Mouse (Mus musculus): ENCODE measurements around the gene Atg2a.
"Not testable (repeated sequence)": the region's sequence is repeated elsewhere in the genome, so short reads cannot be mapped to it uniquely, and the experiment has no call there.

Atg2a gene

DNA sequence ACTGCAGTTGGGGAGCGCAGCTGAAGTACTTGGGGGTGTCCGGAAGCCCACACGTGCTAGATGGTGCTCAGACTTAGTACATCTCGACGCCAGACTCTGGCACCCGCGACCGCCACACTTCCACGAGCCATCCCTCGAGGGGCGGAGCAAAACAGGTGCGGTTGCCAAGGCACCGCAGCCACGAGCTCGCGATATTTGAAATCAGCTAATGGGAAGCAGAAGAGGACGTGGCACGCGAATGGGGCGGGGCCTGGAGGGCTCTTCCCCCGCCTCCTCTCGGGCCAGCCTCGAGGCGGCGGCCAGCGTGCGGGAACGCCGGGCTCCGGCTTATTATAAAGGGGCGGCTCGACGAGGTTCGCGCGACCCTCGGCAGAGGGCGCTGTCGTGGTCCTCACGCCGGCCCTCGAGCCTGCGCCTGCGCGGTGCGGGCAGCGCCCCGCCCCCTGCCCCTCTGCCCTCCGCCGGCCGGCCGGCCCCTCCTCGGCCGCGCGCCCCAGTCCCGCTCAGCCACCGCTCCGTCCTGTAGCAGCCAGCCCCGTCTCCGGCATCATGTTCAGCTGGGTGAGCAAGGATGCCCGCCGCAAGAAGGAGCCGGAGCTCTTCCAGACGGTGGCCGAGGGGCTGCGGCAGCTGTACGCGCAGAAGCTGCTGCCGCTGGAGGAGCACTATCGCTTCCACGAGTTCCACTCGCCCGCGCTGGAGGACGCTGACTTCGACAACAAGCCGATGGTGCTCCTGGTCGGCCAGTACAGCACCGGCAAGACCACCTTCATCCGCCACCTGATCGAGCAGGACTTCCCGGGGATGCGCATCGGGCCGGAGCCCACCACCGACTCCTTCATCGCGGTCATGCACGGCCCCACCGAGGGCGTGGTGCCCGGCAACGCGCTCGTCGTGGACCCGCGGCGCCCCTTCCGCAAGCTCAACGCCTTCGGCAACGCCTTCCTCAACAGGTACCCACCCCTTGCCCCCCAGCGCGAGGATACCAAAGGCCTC lies 35.3 kb downstream of the Atg2a start, which contains the start of gene Ehd1:
Ehd1 (plus strand) TSS at position 300 of the 996 bp plus-strand sequence.
- peak; percentile 99 for DNase-seq (ENCODE audit: low read depth, low spot score)

DNA sequence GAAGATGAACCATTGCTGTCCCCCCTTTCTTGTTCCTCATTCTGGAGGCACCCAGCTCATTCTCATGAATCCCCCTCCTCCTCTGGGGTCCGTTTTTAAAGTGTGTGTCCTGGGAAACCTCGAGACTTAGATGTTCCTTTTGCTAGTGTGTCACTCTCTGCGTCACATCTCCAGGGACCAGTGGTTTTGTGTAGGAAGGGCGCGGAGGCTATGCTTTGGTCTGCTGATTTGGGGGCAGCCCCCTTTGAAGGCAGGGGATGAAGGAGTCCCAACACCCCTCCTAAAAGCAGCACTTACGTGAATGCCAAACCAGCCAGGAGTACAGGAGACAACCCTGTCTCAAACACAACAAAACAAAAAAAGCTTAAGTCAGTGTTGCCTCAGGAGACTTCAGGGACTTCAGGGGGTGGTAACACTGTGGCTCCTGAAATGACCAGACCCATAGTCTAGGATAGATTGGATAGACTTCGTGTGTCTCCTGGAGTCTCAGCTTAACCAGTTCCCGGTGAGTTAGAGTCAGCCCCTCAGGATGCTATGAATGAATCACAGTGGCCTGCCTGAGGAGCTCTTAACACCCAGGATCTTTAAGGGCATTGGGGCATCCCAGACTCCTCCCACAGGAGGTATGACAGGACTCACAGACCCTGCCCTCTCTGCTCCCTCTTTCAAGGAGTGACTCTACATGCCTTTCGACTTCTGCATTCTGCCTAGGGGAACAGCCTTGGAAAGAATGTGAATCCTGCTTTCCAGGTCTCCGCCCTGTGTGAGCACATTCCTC lies 36.4 kb downstream of the Atg2a start:
- peak; percentile 88 for DNase-seq (ENCODE audit: low read depth, low spot score)

DNA sequence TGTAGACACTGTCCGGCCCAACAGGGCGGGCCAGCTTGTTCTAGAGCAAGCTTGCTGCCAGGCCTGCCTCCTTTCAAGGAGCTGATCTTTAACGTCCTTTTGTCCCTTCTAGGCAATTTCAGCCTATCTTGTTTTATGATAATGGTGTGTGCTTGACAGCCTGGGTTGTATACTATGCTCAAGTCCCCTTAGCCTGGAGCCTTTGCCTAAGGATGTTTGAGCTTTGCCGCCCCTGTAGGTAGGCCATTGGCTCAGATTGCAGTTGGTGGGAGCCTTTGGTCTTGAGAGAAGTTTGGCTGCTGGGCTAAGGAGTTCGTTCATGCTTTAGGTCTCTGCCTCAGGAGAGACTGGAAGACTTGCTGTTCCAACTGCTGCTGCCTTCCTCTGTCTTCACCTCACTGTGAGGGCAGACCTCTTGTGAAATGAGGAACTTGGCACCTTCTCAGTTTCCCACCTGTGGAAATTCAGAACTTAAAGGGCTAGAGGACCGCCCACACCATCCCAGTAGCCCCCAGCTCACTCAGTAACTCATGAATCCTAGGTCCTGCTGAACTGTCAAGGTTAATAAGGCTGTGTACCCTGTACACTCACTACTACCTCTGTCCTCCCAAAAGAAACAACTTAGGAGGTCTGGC lies 37.1 kb downstream of the Atg2a start:
- no peak for DNase-seq (ENCODE audit: low read depth, low spot score)

DNA sequence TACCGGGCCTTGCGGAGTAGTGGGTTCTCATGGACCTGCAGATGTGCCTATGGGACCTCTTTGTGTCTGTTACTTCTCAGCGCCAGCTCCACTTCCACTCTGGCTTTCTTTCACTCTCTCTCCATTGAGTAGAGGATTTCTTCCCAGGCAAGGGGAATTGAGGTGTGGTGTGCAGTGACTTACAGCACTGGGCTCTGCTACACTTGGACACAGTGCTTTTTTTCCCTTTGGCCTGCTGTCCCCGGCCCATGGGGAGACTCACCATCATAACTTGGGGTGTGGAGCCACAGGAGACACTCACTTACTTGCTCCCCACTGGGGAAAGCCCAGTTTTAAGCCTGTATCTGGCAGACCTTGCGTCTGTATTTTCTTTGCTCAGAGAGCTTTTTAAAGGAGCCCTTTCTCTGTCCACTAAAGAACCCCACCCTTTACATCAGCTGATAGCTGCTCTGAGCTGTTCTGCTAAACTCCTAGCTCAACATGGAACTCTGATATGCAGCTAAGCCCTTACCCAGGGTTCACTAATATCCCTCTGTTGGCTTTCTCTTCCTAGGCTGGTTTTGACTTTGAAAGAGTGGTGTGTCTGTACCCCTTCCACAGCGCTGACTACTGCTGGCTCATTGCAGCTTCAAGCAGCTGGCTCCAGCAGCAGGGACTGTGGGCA lies 38.1 kb downstream of the Atg2a start:
- no peak for DNase-seq (ENCODE audit: low read depth, low spot score)

DNA sequence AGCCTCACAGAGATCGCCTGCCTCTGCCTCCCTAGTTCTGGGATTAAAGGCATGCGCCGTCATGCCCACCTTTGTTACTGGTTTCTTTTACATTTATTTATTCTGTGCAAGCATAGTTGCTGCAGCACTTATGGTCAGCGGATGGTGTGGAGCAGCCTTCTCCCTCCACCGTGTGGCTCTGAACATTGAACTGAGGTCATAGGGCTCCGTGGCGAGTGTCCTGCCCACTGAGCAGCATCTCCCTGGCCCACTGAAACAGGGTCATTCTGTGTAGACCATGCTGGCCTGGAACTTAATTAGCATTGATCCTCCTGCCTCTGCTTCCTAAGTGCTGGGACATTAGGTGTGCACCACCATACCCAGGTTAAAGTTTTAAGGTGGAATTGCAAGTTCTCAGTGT lies 39.1 kb downstream of the Atg2a start:
- DNase-seq (ENCODE audit: low read depth, low spot score): no peak

DNA sequence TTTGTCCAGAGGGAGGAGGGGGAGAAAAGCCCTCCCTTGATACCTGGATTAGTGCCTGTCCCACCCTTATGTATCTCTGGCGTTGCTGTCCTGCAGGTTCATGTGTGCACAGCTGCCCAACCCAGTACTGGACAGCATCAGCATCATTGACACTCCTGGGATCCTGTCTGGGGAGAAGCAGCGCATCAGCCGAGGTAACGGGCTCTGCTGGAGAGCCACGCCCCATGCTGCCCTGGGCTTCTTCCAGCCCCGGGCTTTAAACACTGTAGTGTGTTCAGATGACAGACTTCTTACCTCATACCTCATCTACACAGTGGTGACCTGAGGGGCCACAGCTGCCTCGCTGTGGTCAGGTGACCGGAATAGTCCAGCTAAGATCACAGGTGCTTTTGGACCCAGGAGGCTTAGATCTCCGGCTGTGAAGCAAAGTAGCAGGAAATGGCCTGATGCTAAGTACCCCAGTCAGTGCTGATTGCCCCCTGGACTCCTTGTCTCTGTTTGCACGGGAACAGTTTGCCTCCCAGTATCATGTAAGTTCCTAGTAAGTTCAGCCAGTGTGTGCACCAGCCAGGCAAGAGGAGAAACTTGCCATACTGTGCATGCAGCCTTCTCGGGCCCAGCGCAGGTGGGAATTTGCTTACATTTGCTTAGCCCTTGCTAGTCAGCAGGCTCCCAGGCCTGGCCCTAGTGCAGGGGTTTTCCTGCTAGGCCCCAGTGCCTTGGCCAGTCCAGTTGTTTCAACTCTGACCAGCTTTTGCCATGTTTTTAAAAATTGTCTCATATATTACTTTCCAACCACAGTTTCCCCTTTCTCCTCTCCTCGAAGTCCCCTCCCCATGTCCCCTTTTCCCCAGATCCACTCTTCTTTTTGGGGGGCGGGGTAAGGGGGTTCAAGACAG lies 39.9 kb downstream of the Atg2a start:
- DNase-seq (ENCODE audit: low read depth, low spot score): no peak

DNA sequence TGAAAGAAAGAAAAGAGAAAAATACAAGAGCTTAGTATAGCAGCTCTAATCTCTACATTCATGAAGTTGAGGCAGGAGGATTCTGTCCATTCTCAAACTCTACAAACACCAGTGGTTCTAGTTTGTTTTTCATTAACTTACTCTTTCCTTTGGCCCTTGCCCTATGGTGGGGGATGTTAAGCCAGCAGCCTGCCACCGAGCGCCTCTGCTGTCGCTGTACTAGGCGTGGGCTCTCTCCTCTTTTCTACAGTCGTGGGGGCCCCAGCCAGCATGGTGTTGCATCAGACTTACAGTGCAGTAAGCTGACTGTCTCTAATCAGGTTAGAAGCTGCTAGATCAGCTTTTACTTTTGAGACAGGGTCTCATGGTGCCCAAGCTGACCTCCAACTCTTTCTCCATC lies 41.5 kb downstream of the Atg2a start:
- no peak for DNase-seq (ENCODE audit: low read depth, low spot score)

DNA sequence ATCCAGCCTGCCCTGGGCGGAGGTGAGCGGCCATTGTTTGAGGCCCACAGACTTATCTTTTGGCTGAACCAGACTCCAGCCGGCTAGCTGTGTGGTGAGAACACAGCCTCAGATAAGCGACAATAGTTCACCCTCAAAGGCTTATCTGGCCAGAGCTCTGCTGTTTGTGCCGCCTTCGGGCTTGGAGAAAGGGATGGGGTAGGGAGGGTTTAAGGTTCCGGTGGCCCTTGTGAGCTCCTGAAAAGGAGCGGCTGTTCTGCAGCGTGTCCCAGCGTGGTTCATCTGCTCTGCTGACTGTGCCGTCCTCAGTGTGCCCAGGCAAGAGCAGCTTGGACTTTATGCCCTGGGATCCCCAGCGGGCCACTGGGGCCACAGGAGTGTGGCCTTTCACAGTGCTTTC lies 43.0 kb downstream of the Atg2a start:
- DNase-seq (ENCODE audit: low read depth, low spot score): no peak

DNA sequence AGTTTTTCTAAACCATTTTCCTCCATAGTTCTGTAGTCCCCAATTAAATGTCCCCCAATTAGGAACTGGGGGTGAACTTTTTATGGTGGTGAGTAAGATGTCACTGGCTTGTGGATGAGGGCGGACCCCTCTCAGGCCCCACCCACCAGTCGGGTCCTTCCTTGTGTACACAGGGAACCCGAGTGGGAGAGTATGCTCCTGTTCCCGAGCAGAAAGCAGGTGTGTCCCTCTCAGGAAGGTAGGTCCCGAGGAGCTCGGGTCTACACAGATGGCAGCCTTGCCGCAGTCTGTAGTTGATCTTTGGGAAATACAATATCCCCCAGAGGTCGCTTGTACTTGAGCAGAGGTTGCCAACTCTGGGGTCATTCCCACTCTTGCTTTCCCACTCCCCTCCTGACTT lies 43.8 kb downstream of the Atg2a start:
- no peak for DNase-seq (ENCODE audit: low read depth, low spot score)

DNA sequence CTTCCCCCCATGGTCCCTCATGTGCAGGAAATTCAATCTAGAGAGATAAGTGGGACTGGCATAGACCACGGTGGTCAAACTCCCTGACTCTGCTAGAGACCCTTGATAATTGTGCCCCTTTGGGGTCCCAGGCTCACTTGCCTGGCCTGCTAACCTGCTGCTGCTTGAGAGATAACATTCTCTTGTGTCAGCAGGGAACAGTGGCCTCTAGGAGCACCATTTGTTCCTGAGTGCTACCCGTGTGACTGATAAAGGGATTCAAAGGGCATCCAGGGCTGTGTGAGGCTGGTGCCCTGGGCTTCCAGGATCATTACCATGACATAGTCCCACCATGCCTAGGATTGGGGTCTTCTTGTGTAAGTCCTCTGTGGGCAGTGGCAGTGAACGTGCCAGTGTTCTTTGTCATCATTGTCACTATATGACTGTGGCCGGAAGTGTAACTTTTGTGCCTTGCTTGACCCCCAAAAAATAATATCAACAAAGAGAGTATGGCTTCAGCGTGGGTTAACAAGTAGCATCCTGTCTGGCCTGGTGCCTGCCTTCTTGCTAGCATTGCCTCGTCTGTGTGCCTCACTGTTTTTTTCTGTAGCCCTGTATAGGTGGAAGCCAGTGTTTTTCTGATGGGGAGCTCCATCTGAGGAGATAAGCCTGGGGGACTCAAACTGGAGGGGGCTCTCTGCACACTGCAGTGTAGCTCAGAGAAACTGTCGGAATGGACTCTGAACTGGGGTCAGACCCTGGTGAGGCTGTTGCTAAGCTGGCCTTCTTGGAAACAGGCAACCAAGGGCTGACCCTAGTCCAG lies 44.4 kb downstream of the Atg2a start:
- DNase-seq (ENCODE audit: low read depth, low spot score): no peak

DNA sequence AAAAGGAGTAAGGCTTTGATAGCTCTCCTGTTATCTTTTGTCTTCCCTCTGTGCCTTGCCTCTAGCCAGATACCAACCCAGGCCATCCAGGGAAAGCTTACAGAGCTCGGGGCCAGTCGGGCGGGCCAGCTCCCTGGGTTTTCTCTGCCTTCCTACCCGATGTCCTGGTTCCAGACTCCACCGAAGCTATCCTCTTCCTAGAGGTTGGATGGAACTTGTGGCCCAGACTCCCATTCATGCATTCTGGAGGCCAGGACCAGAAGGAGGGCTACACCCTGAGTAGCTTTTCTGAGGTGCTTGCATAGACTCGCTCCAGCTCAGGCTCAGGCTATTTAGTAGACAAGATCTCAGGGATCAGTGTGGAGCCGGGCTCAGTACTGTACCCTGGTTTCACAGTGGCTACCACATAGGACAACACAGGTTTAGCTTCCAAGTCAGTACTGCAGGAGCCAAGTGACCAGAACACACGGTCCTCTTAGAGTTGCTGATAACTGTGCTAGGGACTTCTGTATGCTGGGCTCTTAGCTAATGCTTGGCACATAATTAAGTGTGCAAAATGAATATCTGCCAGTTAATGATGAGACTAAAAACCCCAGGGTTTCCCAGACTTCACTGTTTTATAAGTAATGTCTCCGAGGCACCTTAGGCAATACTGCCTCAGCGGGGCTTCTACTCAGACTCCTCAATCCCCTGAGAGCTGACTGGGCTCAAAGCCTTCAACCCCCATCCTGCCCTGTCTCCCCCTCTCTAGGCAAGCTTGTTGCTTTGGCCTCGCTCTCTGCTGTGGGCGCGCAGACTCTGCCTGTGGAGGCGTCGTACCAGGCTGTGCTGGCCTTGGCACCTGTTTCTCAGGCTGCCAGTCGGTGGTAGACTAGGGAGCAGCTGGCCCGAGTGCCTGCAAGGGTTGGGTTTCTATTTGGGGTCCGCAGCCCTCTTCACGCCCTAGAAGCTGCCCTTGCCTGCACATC lies 45.2 kb downstream of the Atg2a start:
- DNase-seq (ENCODE audit: low read depth, low spot score): no peak

DNA sequence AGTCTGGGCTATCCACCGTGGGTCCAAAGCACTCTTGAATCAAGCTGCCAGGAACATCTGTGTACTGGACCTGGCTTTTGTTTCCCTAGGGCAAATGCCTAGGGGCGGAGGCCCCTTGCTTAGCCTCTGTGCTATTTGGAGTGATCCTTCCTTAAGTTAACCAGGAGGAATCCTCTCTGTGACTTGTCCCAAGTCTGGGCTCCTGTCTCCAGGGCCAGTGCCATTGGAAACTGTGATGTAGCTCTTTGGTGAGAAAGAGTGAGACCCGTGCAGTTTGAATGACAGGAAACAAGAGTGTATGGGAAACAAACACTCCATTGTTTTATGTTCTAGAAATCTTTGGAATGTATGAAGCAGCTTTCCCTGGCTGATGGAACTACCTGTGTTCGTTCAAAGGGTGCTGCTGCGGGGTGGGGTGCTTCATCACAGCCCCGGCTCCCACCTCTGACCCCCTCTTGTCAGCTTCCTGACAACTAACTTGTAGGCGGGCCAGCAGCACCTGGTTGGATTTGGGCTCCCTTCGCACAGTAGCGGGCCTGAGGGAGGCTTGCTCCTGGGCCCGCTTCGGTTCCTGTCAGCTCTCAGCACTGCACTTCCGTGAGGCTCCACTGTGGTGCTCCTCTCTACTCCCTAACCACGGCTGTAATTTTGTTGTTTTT lies 46.9 kb downstream of the Atg2a start:
- no peak for DNase-seq (ENCODE audit: low read depth, low spot score)

DNA sequence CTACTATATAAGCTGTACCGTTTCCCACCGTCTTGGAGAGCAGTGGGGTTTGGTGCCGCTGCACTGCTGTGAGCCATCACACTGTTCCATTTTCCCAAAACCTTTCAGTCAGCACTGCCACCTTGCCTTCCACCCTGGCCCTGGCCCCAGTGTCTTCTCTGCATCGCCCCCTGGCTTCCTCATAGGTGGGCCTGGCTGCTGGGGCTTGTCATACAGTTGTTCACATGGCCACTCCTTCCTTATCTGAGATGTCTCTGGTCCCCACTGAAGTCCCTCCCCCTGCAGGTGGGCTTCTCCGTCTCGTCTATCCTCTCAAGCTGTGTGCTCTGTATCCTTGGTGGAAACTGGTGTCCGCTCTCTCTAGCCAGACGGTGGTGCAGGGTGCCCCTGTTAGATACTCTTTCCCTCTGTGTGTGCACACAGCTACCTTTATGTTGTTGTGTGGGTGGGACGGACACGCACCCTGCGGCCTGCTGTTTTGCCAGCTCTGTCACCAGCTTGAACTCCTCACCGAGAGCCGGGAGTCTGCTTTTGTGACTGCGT lies 48.3 kb downstream of the Atg2a start:
- DNase-seq (ENCODE audit: low read depth, low spot score): no peak

DNA sequence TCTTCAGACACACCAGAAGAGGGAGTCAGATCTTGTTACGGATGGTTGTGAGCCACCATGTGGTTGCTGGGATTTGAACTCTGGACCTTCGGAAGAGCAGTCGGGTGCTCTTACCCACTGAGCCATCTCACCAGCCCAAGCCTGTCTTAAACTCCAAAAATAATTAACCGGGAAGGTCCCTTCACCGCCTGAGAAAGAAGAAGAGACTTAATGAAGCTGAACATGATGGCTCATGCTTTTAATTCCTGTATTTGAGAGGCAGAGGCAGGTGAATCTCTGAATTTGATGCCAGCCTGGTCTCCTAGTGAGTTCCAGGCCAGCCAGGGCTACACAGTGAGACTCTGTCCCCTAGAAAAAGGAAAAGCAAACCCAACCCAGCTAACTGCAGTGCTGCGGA lies 49.2 kb downstream of the Atg2a start:
- DNase-seq (ENCODE audit: low read depth, low spot score): not testable (repeated sequence)

DNA sequence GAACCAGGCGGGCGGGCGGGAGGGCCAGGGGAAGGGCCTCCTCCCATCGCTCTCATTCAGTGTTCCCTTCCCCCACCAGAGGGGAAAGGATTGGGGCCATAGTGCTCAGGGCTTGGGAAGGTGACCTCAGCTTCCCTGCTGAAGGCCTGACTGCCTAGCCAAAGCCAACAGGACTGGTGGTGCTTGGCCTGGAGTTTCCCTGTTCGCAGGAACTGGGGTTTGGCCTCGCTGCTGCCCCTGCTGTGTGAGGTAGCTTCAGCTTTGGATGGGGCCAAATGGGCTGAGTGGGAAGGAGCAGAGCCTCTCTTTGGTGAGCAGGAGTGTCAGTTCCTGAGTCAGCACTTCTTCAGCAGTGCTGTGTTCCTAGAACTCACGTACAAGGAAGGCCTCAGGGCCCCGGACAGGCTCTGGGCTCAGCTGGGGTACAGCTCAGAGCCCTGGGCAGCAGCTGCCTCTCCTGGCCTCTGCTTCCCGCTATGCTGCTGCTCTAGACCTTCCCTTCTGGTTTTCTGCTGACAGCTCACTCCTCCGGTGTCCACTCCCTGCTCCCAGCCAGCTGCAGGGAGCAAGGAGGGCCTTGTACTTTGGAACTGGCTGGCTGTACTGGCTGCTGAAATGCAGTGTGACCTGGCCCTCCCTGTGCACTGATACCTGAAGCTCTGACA lies 49.8 kb downstream of the Atg2a start:
- DNase-seq (ENCODE audit: low read depth, low spot score): peak; percentile 76

DNA sequence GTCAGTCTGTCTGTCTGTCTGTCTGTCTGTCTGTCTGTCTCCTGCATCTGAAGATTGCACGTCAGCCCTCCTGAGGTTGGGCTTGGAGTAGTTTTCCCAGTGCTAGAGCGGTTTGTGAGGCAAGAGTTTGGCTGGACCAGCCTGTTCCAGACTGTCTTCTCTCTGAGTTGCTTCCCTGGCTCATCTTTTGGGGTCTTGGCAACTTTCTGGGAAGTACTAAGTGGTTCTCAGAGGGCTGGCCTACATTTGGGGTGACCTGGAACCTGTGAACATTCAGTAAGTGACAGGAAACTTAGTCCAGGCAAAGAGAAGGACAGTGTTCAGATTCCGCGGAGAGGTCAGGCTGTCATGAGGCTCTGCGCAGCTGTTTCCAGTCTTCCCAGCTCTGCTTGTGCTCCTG lies 50.8 kb downstream of the Atg2a start:
- no peak for DNase-seq (ENCODE audit: low read depth, low spot score)

DNA sequence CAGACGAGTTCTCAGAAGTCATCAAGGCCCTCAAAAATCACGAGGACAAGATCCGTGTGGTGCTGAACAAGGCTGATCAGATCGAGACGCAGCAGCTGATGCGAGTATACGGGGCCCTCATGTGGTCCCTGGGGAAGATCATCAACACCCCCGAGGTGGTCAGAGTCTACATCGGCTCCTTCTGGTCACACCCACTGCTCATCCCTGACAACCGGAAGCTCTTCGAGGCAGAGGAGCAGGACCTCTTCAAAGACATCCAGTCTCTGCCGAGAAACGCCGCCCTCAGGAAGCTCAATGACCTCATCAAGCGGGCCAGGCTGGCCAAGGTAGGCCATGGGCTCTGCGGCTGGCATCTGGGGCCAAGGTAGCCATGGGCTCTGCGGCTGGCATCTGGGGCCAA lies 52.8 kb downstream of the Atg2a start:
- DNase-seq (ENCODE audit: low read depth, low spot score): no peak

All from skeletal muscle tissue, adult 2 months (tissue).